Mouse (Mus musculus): ENCODE results near the gene Hps4. TPM values are rescaled to one million over a fixed set of nuclear protein-coding genes. Genes with fewer than 3 reads are reported as not detected.
"Not testable (repeated sequence)": the region's sequence is repeated elsewhere in the genome, so short reads cannot be mapped to it uniquely, and the experiment has no call there.

Gene Hps4
- total and polyA plus RNA-seq, 2 experiments from 2014 or later: 32.7 to 45.6 TPM

GRCm38 (mm10) chr5:112406017-112406416 lies 63.1 kb downstream of the Hps4 start:
- Histone ChIP-seq H3K27me3 (ENCODE audit: insufficient read depth, low read length) (no peaks in the 10 kb centered on the region), H3K36me3 (ENCODE audit: insufficient read depth, low read length) (no peaks in the 10 kb centered on the region), H3K4me2 (ENCODE audit: low read depth, low read length) (no peak overlapping the region), H3K27ac (no peak overlapping the region), H3K4me1 (ENCODE audit: insufficient read depth, low read length) (peaks cover 9% of the 10 kb centered on the region; the same call in 1 of the 2 replicates), H3K4me3 (ENCODE audit: low read length) (no peak overlapping the region), H3K9ac (replicated peaks; ENCODE audit: low read length) (no peak overlapping the region), H3K9me3 (ENCODE audit: low read length) (no peaks in the 10 kb centered on the region)
- no peak for TF ChIP-seq CTCF (IDR thresholded peaks at IDR 0.05; ENCODE audit: low read depth)
- no peak for DNase-seq (ENCODE audit: low spot score)
- 61% methylated on average over 3 of the region's 3 CpGs for WGBS
- ATAC-seq: no peak

- Histone ChIP-seq H3K36me3 (ENCODE audit: insufficient read depth, low read length) (no peaks in the 10 kb centered on the region), H3K27ac (peak overlapping the region; percentile 51; the same call in 1 of the 2 replicates), H3K9ac (replicated peaks; ENCODE audit: low read length) (no peak overlapping the region), H3K27me3 (ENCODE audit: insufficient read depth, low read length) (no peaks in the 10 kb centered on the region), H3K4me3 (ENCODE audit: low read length) (no peak overlapping the region), H3K9me3 (ENCODE audit: low read length) (no peaks in the 10 kb centered on the region), H3K4me2 (ENCODE audit: low read depth, low read length) (no peak overlapping the region), H3K4me1 (ENCODE audit: insufficient read depth, low read length) (peaks cover 21% of the 10 kb centered on the region)
- peak; percentile 52 for DNase-seq (ENCODE audit: low spot score)
- no peak for TF ChIP-seq CTCF (IDR thresholded peaks at IDR 0.05; ENCODE audit: low read depth)
- peak; percentile 57; the same call in 1 of the 2 replicates for ATAC-seq
- WGBS: 32% methylated on average over 5 of the region's 5 CpGs
Observed at GRCm38 (mm10) chr5:112409274-112409673, 66.4 kb downstream of the Hps4 start.

DNA sequence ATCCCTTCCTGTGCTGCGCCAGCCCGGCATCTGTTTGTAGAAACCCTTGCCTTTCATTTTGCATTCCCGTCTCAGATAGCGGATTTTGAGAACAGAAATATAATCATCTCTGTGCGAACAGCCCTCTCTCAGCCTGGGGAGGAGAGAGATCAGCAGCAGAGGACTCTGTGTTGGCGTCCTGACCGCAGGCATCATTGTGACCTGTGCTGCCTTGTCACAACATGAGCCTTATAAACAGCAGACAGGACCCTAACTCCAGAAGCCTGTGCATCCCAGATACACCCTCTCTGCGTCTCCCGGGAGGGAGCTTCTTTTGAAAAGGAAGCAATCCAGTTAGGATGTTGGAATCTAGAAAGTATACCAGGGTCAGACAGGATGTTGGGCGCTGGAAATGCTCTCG lies 68.2 kb downstream of the Hps4 start:
- Histone ChIP-seq H3K9me3 (ENCODE audit: low read length) (no peaks in the 10 kb centered on the region), H3K27ac (peak overlapping the region; percentile 58; the same call in 1 of the 2 replicates), H3K27me3 (ENCODE audit: insufficient read depth, low read length) (no peaks in the 10 kb centered on the region), H3K36me3 (ENCODE audit: insufficient read depth, low read length) (no peaks in the 10 kb centered on the region), H3K9ac (replicated peaks; ENCODE audit: low read length) (no peak overlapping the region), H3K4me3 (ENCODE audit: low read length) (no peak overlapping the region), H3K4me1 (ENCODE audit: insufficient read depth, low read length) (peaks cover 21% of the 10 kb centered on the region), H3K4me2 (ENCODE audit: low read depth, low read length) (peak overlapping the region; percentile 35)
- ATAC-seq (no peak), DNase-seq (ENCODE audit: low spot score) (no peak)
- TF ChIP-seq CTCF (IDR thresholded peaks at IDR 0.05; ENCODE audit: low read depth): no peak
- WGBS: 19% methylated on average over 11 of the region's 11 CpGs

- ATAC-seq (peak; percentile 60; the same call in 1 of the 2 replicates), DNase-seq (ENCODE audit: low spot score) (peak; percentile 79)
- Histone ChIP-seq H3K4me1 (ENCODE audit: insufficient read depth, low read length) (peaks cover 25% of the 10 kb centered on the region), H3K4me2 (ENCODE audit: low read depth, low read length) (peak overlapping the region; percentile 35), H3K9ac (replicated peaks; ENCODE audit: low read length) (no peak overlapping the region), H3K27ac (peak overlapping the region; percentile 58; the same call in 1 of the 2 replicates), H3K9me3 (ENCODE audit: low read length) (no peaks in the 10 kb centered on the region), H3K36me3 (ENCODE audit: insufficient read depth, low read length) (no peaks in the 10 kb centered on the region), H3K27me3 (ENCODE audit: insufficient read depth, low read length) (no peaks in the 10 kb centered on the region), H3K4me3 (ENCODE audit: low read length) (no peak overlapping the region)
- no peak for TF ChIP-seq CTCF (IDR thresholded peaks at IDR 0.05; ENCODE audit: low read depth)
- WGBS: 14% methylated on average over 19 of the region's 19 CpGs
Observed at GRCm38 (mm10) chr5:112411514-112412335, 68.8 kb downstream of the Hps4 start.

DNA sequence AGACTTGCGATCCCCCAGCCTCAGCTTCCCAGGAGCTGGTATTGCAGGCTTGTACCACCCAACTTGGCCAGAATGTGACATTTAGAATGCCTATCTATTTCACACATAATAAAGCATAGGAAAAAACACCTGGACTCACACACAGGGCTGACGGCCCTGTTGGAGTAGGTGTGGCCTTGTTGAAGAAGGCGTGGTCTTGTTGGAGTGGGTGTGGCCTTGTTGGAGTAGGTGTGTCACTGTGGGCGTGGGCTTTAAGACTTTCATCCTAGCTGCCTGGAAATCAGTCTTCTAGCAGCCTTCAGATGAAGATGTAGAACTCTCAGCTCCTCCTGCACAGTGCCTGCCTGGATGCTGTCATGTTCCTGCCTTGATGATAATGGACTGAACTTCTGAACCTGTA lies 69.9 kb downstream of the Hps4 start:
- H3K4me3 ChIP-seq (ENCODE audit: low read length); ATAC-seq; DNase-seq (ENCODE audit: low spot score); H3K27me3 ChIP-seq (ENCODE audit: insufficient read depth, low read length); H3K36me3 ChIP-seq (ENCODE audit: insufficient read depth, low read length); H3K4me2 ChIP-seq (ENCODE audit: low read depth, low read length); H3K9ac ChIP-seq (replicated peaks; ENCODE audit: low read length); H3K9me3 ChIP-seq (ENCODE audit: low read length); H3K27ac ChIP-seq: not testable (repeated sequence)
- WGBS: 87% methylated on average over 4 of the region's 4 CpGs
- H3K4me1 ChIP-seq (ENCODE audit: insufficient read depth, low read length): peaks cover 28% of the 10 kb centered on the region

- DNase-seq (ENCODE audit: low spot score): peak; percentile 72
- H3K4me1 ChIP-seq (ENCODE audit: insufficient read depth, low read length): peaks cover 13% of the 10 kb centered on the region
- no peak overlapping the region for H3K9ac ChIP-seq (replicated peaks; ENCODE audit: low read length)
- H3K27ac ChIP-seq: peak overlapping the region; percentile 41; the same call in 1 of the 2 replicates
- ATAC-seq: peak; percentile 70
- no peaks in the 10 kb centered on the region for H3K27me3 ChIP-seq (ENCODE audit: insufficient read depth, low read length)
- TF ChIP-seq CTCF (IDR thresholded peaks at IDR 0.05; ENCODE audit: low read depth): no peak
- no peak overlapping the region for H3K4me2 ChIP-seq (ENCODE audit: low read depth, low read length)
- no peak overlapping the region for H3K4me3 ChIP-seq (ENCODE audit: low read length)
- no peaks in the 10 kb centered on the region for H3K9me3 ChIP-seq (ENCODE audit: low read length)
- WGBS: 21% methylated on average over 5 of the region's 5 CpGs
- H3K36me3 ChIP-seq (ENCODE audit: insufficient read depth, low read length): peaks cover 10% of the 10 kb centered on the region; the same call in 1 of the 2 replicates
Observed at GRCm38 (mm10) chr5:112416673-112417072, 73.8 kb downstream of the Hps4 start.

DNA sequence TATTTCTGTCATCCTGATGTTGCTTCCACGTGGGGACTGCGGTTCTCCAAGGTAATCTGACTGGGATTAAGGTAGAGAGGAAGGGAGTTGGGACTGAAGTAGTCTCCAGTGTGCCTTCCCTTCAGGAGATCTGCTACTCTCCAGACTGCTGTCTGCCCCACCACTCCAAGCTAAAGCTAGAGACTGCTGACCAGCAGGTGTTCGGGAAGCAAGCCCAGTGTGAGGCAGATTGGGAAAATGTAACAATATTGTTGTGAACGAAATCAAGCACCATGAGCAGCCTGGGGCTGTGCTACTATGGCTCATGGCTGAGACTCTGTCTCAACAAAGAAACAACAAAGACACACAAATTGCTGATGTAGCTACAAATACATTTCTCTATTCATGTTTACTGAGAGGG lies 75.1 kb downstream of the Hps4 start:
- ATAC-seq: no peak
- Histone ChIP-seq H3K27ac (peak overlapping the region; percentile 51; the same call in 1 of the 2 replicates), H3K4me1 (ENCODE audit: insufficient read depth, low read length) (peaks cover 7% of the 10 kb centered on the region; the same call in 1 of the 2 replicates), H3K9ac (replicated peaks; ENCODE audit: low read length) (no peak overlapping the region), H3K36me3 (ENCODE audit: insufficient read depth, low read length) (peaks cover 15% of the 10 kb centered on the region), H3K27me3 (ENCODE audit: insufficient read depth, low read length) (no peaks in the 10 kb centered on the region), H3K9me3 (ENCODE audit: low read length) (no peaks in the 10 kb centered on the region), H3K4me3 (ENCODE audit: low read length) (no peak overlapping the region), H3K4me2 (ENCODE audit: low read depth, low read length) (no peak overlapping the region)
- DNase-seq (ENCODE audit: low spot score): peak; percentile 55
- 43% methylated on average over 4 of the region's 4 CpGs for WGBS
- no peak for TF ChIP-seq CTCF (IDR thresholded peaks at IDR 0.05; ENCODE audit: low read depth)
